Comparison of ENCODE assay signal across 17 mouse cellular contexts in the genomic region with DNA sequence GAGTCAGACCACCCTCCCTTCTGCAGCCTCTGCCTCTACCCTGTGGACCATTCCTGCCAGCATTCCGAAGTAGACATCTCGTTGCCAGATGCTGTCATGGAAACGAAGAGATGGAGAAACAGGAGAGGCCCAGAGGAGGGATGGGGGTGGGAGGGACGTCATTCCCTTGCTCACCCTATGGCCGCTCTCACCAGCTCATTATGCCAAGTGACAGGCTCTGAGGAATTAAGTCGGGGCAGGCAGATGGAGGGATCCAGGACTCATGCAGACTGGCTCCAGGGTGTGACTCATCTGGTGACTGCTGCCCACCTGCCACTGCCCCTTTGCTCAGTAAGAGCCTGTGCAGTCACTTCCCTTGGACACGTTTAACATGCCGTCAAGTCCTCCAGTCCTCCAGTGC. TPM values are rescaled to one million over a fixed set of nuclear protein-coding genes. Genes with fewer than 3 reads are reported as not detected.
DNase-seq lines count a peak whose midpoint lies in the region; ATAC-seq and TF ChIP-seq lines count a peak whose summit lies in the region.
"Had no signal": no experiment of that assay in that cellular context is flagged by ENCODE, and none has a peak within 500 bp of the region (broad histone marks: within the 10 kb centered on the region; RNA-seq: fewer than 3 reads in every experiment).

No protein-coding gene starts in this region.

- H3K4me2 ChIP-seq in hindbrain, embryonic 14.5 days (replicated peaks) = no peak overlapping the region
- no peak overlapping the region for H3K4me2 ChIP-seq in midbrain, postnatal 0 days (ENCODE audit: low read depth, low read length, poor library complexity, severe bottlenecking)
- H3K4me2 ChIP-seq: embryonic facial prominence, embryonic 13.5 days; limb, embryonic 12.5 days had no signal

- no peak for ATAC-seq in megakaryocyte, adult 5-6 weeks (ENCODE audit: poor library complexity, severe bottlenecking)
- ATAC-seq in hindbrain, embryonic 14.5 days (ENCODE audit: low FRiP score) = peak; percentile 57; the same call in 1 of the 2 replicates
- peak; percentile 40 for ATAC-seq in midbrain, postnatal 0 days (ENCODE audit: low FRiP score)
- ATAC-seq: Patski had no signal

- no peak for TF ChIP-seq POLR2A in brain, embryonic 14.5 days (IDR thresholded peaks at IDR 0.05; ENCODE audit: borderline replicate concordance, extremely low read depth, insufficient read depth, insufficient read length, poor library complexity, severe bottlenecking)

- no peaks in the 10 kb centered on the region for H3K36me3 ChIP-seq in megakaryocyte, embryonic 14.5 days (replicated peaks; ENCODE audit: low read length)
- H3K36me3 ChIP-seq in hindbrain, embryonic 14.5 days (replicated peaks; ENCODE audit: control insufficient read depth, insufficient read depth) = no peaks in the 10 kb centered on the region
- H3K36me3 ChIP-seq in midbrain, postnatal 0 days (ENCODE audit: insufficient read depth, low read length) = no peaks in the 10 kb centered on the region
- H3K36me3 ChIP-seq: embryonic facial prominence, embryonic 13.5 days; limb, embryonic 12.5 days had no signal

- H3K4me3 ChIP-seq in megakaryocyte, embryonic 14.5 days (replicated peaks) = peak overlapping the region; percentile 30
- no peak overlapping the region for H3K4me3 ChIP-seq in hindbrain, embryonic 14.5 days (replicated peaks; ENCODE audit: low read length)
- no peak overlapping the region for H3K4me3 ChIP-seq in midbrain, postnatal 0 days (ENCODE audit: low read depth, low read length)
- H3K4me3 ChIP-seq: embryonic facial prominence, embryonic 13.5 days; heart, adult 2 months; limb, embryonic 12.5 days had no signal

- no peak for TF ChIP-seq CTCF in brain, embryonic 14.5 days (IDR thresholded peaks at IDR 0.05; ENCODE audit: borderline replicate concordance, extremely low read depth, insufficient read depth, insufficient read length)
- TF ChIP-seq CTCF in midbrain, postnatal 0 days (IDR thresholded peaks at IDR 0.05) = no peak

- peaks cover 8% of the 10 kb centered on the region; the same call in 1 of the 2 replicates for H3K9me3 ChIP-seq in megakaryocyte, embryonic 14.5 days
- H3K9me3 ChIP-seq in hindbrain, embryonic 14.5 days (ENCODE audit: control insufficient read depth, low read length) = no peaks in the 10 kb centered on the region
- H3K9me3 ChIP-seq in midbrain, postnatal 0 days (ENCODE audit: low read length) = no peaks in the 10 kb centered on the region
- H3K9me3 ChIP-seq: embryonic facial prominence, embryonic 13.5 days; limb, embryonic 12.5 days had no signal

- DNase-seq in brain, embryonic 14.5 days (ENCODE audit: low read depth) = peak; percentile 67
- DNase-seq in hindbrain, embryonic 14.5 days (ENCODE audit: low spot score) = no peak
- peak; percentile 63 for DNase-seq in midbrain, postnatal 0 days (ENCODE audit: low spot score)
- no peak for DNase-seq in gastrocnemius, postnatal 4 days (ENCODE audit: low spot score in 2 of 2)
- no peak for DNase-seq in cerebellum, adult 9-11 months
- DNase-seq: cerebellum, adult 9-10 months; heart, adult 2 months; kidney, adult 2 months; lung, postnatal 36 days; thymus, postnatal 25 days had no signal

- WGBS in hindbrain, embryonic 14.5 days = 25% methylated on average over 8 of the region's 8 CpGs
- WGBS in midbrain, postnatal 0 days = 21% methylated on average over 8 of the region's 8 CpGs

- no peak overlapping the region for H3K27ac ChIP-seq in hindbrain, embryonic 14.5 days
- H3K27ac ChIP-seq in midbrain, postnatal 0 days (ENCODE audit: low read depth, low read length) = no peak overlapping the region
- H3K27ac ChIP-seq: embryonic facial prominence, embryonic 13.5 days; heart, adult 2 months; limb, embryonic 12.5 days had no signal

- H3K9ac ChIP-seq in hindbrain, embryonic 14.5 days = no peak overlapping the region
- no peak overlapping the region for H3K9ac ChIP-seq in midbrain, postnatal 0 days (replicated peaks; ENCODE audit: low read length, poor library complexity, severe bottlenecking)
- H3K9ac ChIP-seq: embryonic facial prominence, embryonic 13.5 days; limb, embryonic 12.5 days had no signal

- H3K27me3 ChIP-seq in megakaryocyte, embryonic 14.5 days (replicated peaks) = peaks cover 22% of the 10 kb centered on the region
- H3K27me3 ChIP-seq in hindbrain, embryonic 14.5 days (ENCODE audit: control insufficient read depth, insufficient read depth, low read length) = no peaks in the 10 kb centered on the region
- no peaks in the 10 kb centered on the region for H3K27me3 ChIP-seq in midbrain, postnatal 0 days (ENCODE audit: insufficient read depth, low read length)
- H3K27me3 ChIP-seq: embryonic facial prominence, embryonic 13.5 days; limb, embryonic 12.5 days; Patski had no signal

- H3K4me1 ChIP-seq in megakaryocyte, embryonic 14.5 days = no peaks in the 10 kb centered on the region
- H3K4me1 ChIP-seq in hindbrain, embryonic 14.5 days (replicated peaks; ENCODE audit: control insufficient read depth, insufficient read depth, low read length) = no peaks in the 10 kb centered on the region
- H3K4me1 ChIP-seq in midbrain, postnatal 0 days (ENCODE audit: insufficient read depth, low read length) = no peaks in the 10 kb centered on the region
- H3K4me1 ChIP-seq: embryonic facial prominence, embryonic 13.5 days; limb, embryonic 12.5 days had no signal

RNA-seq across cellular contexts. Expression of a gene that starts 16.8 kb away (rescaled TPM):
- 0.79 TPM in 1 of 2 replicates, not detected in the other for polyA plus RNA-seq in megakaryocyte, embryonic 14.5 days (2012; ENCODE audit: insufficient read depth, low replicate concordance)
- total RNA-seq in megakaryocyte, adult 5-6 weeks (2015) = 0.23 and 0.78 TPM in 2 replicates
- total RNA-seq in megakaryocyte, adult 5-6 weeks (2017) = 1.1 TPM in 1 of 2 replicates, not detected in the other
- polyA plus RNA-seq in brain, embryonic 14.5 days (2012; rRNA removed) = 0.42 and 0.50 TPM in 2 replicates
- 0.47 and 0.85 TPM in 2 replicates for polyA plus RNA-seq in hindbrain, embryonic 14.5 days (2014; fragmentation: Nextera tagmentation; extraction: Ambion mirVana)
- 1.9 and 2.4 TPM in 2 replicates for total RNA-seq in midbrain, postnatal 0 days (2014; rRNA removed)
- polyA plus RNA-seq in midbrain, postnatal 0 days (2015; fragmentation: Nextera tagmentation; extraction: Ambion mirVana) = 1.6 and 1.9 TPM in 2 replicates
- under 1 TPM; 0.73 to 0.93 TPM for total RNA-seq in gastrocnemius, postnatal 4 days (2021)
- total RNA-seq: CH12.LX had no signal
- polyA plus RNA-seq: embryonic facial prominence, embryonic 13.5 days; liver, embryonic 16.5 days; Patski had no signal

Comparison
In these comparisons a context has a peak if more than half of its experiments do, and no peak if none do; other contexts are left out.
1. DNase-seq: peak in brain, embryonic 14.5 days (single experiment) and midbrain, postnatal 0 days (single experiment); none in hindbrain, embryonic 14.5 days (single experiment), gastrocnemius, postnatal 4 days (0 of 2) and cerebellum, adult 9-11 months (single experiment).